Mouse (Mus musculus) spleen, postnatal 4 days (tissue): ENCODE results near the gene Slc32a1.

ENCODE experiments used
- DNase-seq, 2 experiments: peaks; one replicate each; pipeline ENCODE4 v3.0.0; 2022; ENCODE audit warnings: low spot score in 2 of 2

The Slc32a1 gene

GRCm38 (mm10) chr2:158610488-158611325 is at the start of gene Slc32a1:
Slc32a1 (plus strand) TSS chr2:158610767.
- no peak for DNase-seq

- no peak for DNase-seq
Observed at GRCm38 (mm10) chr2:158560801-158561200, 49.8 kb upstream of the Slc32a1 start.

- no peak for DNase-seq
Observed at GRCm38 (mm10) chr2:158561371-158562144, 49.0 kb upstream of the Slc32a1 start.

GRCm38 (mm10) chr2:158570421-158571081 is 40.0 kb upstream of the Slc32a1 start:
- DNase-seq, result no peak

GRCm38 (mm10) chr2:158579979-158580378 is 30.6 kb upstream of the Slc32a1 start:
- no peak for DNase-seq

GRCm38 (mm10) chr2:158584621-158585358 is 25.8 kb upstream of the Slc32a1 start:
- DNase-seq, result no peak

- no peak for DNase-seq
Observed at GRCm38 (mm10) chr2:158588524-158589271, 21.9 kb upstream of the Slc32a1 start.

- no peak for DNase-seq
Observed at GRCm38 (mm10) chr2:158590495-158590894, 20.1 kb upstream of the Slc32a1 start.

- DNase-seq, result no peak
Observed at GRCm38 (mm10) chr2:158591286-158591685, 19.3 kb upstream of the Slc32a1 start.

GRCm38 (mm10) chr2:158593371-158593770 is 17.2 kb upstream of the Slc32a1 start:
- no peak for DNase-seq

GRCm38 (mm10) chr2:158595103-158595502 is 15.5 kb upstream of the Slc32a1 start:
- DNase-seq, result no peak

- no peak for DNase-seq
Observed at GRCm38 (mm10) chr2:158595577-158595976, 15.0 kb upstream of the Slc32a1 start.

- DNase-seq, result no peak
Observed at GRCm38 (mm10) chr2:158596803-158597202, 13.8 kb upstream of the Slc32a1 start.

- DNase-seq, result no peak
Observed at GRCm38 (mm10) chr2:158600517-158600916, 10.1 kb upstream of the Slc32a1 start.

- no peak for DNase-seq
Observed at GRCm38 (mm10) chr2:158601326-158601725, 9.2 kb upstream of the Slc32a1 start.

- DNase-seq, result no peak
Observed at GRCm38 (mm10) chr2:158602663-158603062, 7.9 kb upstream of the Slc32a1 start.

GRCm38 (mm10) chr2:158606511-158606964 is 4.0 kb upstream of the Slc32a1 start:
- DNase-seq, result no peak

- no peak for DNase-seq
Observed at GRCm38 (mm10) chr2:158609681-158610080, 886 bp upstream of the Slc32a1 start.

- DNase-seq, result no peak
Observed at GRCm38 (mm10) chr2:158611326-158611719, 756 bp downstream of the Slc32a1 start.

GRCm38 (mm10) chr2:158611726-158612670 is 1.4 kb downstream of the Slc32a1 start:
- DNase-seq, result no peak
